Mouse (Mus musculus) testis, postnatal 14 days (tissue): Measurements from ENCODE around the gene Nxn.

Experiments
- DNase-seq: peaks from one replicate; pipeline ENCODE4 v3.0.0; 2021; ENCODE audit warnings: low spot score

Gene Nxn

GRCm38 (mm10) chr11:76361422-76361821 lies 37.5 kb downstream of the Nxn start:
- no peak for DNase-seq

GRCm38 (mm10) chr11:76360255-76360654 lies 38.7 kb downstream of the Nxn start:
- no peak for DNase-seq

GRCm38 (mm10) chr11:76358628-76359320 lies 40.2 kb downstream of the Nxn start:
- no peak for DNase-seq

- no peak for DNase-seq
These were observed 41.5 kb downstream of the Nxn start for GRCm38 (mm10) chr11:76357464-76357863.

- DNase-seq: no peak
These were observed 42.8 kb downstream of the Nxn start for GRCm38 (mm10) chr11:76356091-76356490.

GRCm38 (mm10) chr11:76355425-76355824 lies 43.5 kb downstream of the Nxn start:
- DNase-seq: no peak

- DNase-seq: no peak
These were observed 45.9 kb downstream of the Nxn start for GRCm38 (mm10) chr11:76352861-76353558.

- DNase-seq: no peak
These were observed 47.3 kb downstream of the Nxn start for GRCm38 (mm10) chr11:76351624-76352011.

GRCm38 (mm10) chr11:76350931-76351623 lies 47.9 kb downstream of the Nxn start:
- no peak for DNase-seq

GRCm38 (mm10) chr11:76349833-76350232 lies 49.1 kb downstream of the Nxn start:
- no peak for DNase-seq

- no peak for DNase-seq
These were observed 51.4 kb downstream of the Nxn start for GRCm38 (mm10) chr11:76347589-76347988.

- DNase-seq: no peak
These were observed 55.9 kb downstream of the Nxn start for GRCm38 (mm10) chr11:76343031-76343430.

GRCm38 (mm10) chr11:76341884-76342645 lies 56.9 kb downstream of the Nxn start:
- DNase-seq: no peak

GRCm38 (mm10) chr11:76341163-76341562 lies 57.8 kb downstream of the Nxn start:
- DNase-seq: no peak

GRCm38 (mm10) chr11:76339830-76340229 lies 59.1 kb downstream of the Nxn start:
- DNase-seq: no peak

- no peak for DNase-seq
These were observed 59.8 kb downstream of the Nxn start for GRCm38 (mm10) chr11:76339141-76339540.

- no peak for DNase-seq
These were observed 60.3 kb downstream of the Nxn start for GRCm38 (mm10) chr11:76338656-76339055.

GRCm38 (mm10) chr11:76337764-76338163 lies 61.2 kb downstream of the Nxn start:
- DNase-seq: no peak

GRCm38 (mm10) chr11:76337236-76337635 lies 61.7 kb downstream of the Nxn start:
- DNase-seq: no peak

- no peak for DNase-seq
These were observed 62.7 kb downstream of the Nxn start for GRCm38 (mm10) chr11:76336224-76336623.

- peak; percentile 66 for DNase-seq
These were observed 64.0 kb downstream of the Nxn start for GRCm38 (mm10) chr11:76334966-76335365.

GRCm38 (mm10) chr11:76332240-76332639 lies 66.7 kb downstream of the Nxn start:
- no peak for DNase-seq
